Comparison of ENCODE assay signal across 21 mouse cellular contexts in the genomic region with DNA sequence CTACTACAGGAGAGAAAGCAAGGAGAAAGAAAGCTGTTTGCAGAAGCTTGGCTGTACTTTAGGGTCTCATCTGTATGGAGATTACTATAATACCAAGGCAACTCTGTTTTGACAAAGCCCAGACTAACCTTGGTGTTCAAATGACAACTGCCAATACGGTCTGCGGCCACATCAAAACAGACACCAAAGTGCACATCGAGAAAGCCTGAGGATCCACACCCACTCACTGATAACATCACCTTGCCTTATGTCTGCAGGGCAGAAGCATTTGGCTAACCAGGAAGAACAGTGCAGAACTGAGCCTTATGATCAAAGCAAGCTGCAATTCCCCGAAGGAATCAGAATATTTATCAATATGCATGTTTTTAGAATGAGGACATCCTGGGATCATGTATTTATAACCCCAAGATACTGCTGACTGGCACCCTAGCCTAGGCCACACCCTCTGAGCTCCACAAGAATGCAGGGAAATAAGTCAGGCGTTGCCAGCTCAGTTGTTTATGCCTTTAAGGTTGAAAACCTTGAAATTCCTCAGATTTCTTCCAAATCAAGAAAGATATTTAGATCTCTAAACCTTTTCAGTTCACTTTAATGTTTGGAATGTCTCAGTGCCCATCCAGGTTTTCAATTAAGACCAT.
DNase-seq lines count a peak whose midpoint lies in the region; ATAC-seq and TF ChIP-seq lines count a peak whose summit lies in the region.
"Had no signal": no experiment of that assay in that cellular context is flagged by ENCODE, and none has a peak within 500 bp of the region (broad histone marks: within the 10 kb centered on the region; RNA-seq: fewer than 3 reads in every experiment).

No protein-coding gene starts in this region.

- no peaks in the 10 kb centered on the region for H3K9me3 ChIP-seq in midbrain, embryonic 13.5 days
- H3K9me3 ChIP-seq: limb, embryonic 15.5 days; liver, embryonic 15.5 days had no signal

- peak; percentile 76 for ATAC-seq in inflammation-experienced regulatory T-cells, adult 6 months
- no peak for ATAC-seq in midbrain, embryonic 13.5 days
- ATAC-seq: intestine, embryonic 16.5 days had no signal

- no peak for TF ChIP-seq CTCF in thymus, adult 2 months (IDR thresholded peaks at IDR 0.05; ENCODE audit: borderline replicate concordance, control insufficient read depth, extremely low read depth, insufficient read depth, low read length, poor library complexity)

- H3K4me2 ChIP-seq in midbrain, embryonic 13.5 days (replicated peaks) = no peak overlapping the region
- H3K4me2 ChIP-seq: heart, embryonic 11.5 days; hindbrain, embryonic 14.5 days; limb, embryonic 15.5 days; liver, embryonic 15.5 days had no signal

- 17% methylated on average over 5 of the region's 5 CpGs for WGBS in thymus, adult 2 months
- WGBS in midbrain, embryonic 13.5 days = 82% methylated on average over 5 of the region's 5 CpGs

- DNase-seq in thymus, adult 2 months = peak; percentile 6
- DNase-seq in thymus, adult 18-20 months = no peak
- DNase-seq in NIH3T3 (ENCODE audit: low read depth) = peak; percentile 31
- DNase-seq in layer of hippocampus, postnatal 36 days = no peak
- no peak for DNase-seq in cerebellum, postnatal 25 days
- DNase-seq: adrenal gland, adult 8-10 months; cerebellum, postnatal 14 days; embryo, embryonic 11 days; gastrocnemius, adult 2 months; heart, postnatal 36 days; lung, postnatal 14 days; right cerebral cortex, postnatal 4 days had no signal

- H3K27ac ChIP-seq in thymus, adult 2 months (ENCODE audit: control insufficient read depth, insufficient read depth, low read length) = no peak overlapping the region
- H3K27ac ChIP-seq in midbrain, embryonic 13.5 days = no peak overlapping the region
- H3K27ac ChIP-seq: gastrocnemius, adult 2 months; hindbrain, embryonic 14.5 days; limb, embryonic 15.5 days; liver, embryonic 15.5 days; stomach, postnatal 0 days had no signal

- no peak overlapping the region for H3K9ac ChIP-seq in midbrain, embryonic 13.5 days (replicated peaks)
- H3K9ac ChIP-seq: hindbrain, embryonic 14.5 days; limb, embryonic 15.5 days; liver, embryonic 15.5 days had no signal

- no peak for TF ChIP-seq POLR2A in thymus, adult 2 months (IDR thresholded peaks at IDR 0.05; ENCODE audit: control insufficient read depth, extremely low read depth, insufficient read depth, low read length, poor library complexity)

- H3K36me3 ChIP-seq in thymus, adult 2 months (ENCODE audit: control insufficient read depth, insufficient read depth, low read length) = no peaks in the 10 kb centered on the region
- no peaks in the 10 kb centered on the region for H3K36me3 ChIP-seq in midbrain, embryonic 13.5 days
- H3K36me3 ChIP-seq: limb, embryonic 15.5 days; liver, embryonic 15.5 days had no signal

- H3K4me1 ChIP-seq in thymus, adult 2 months (replicated peaks; ENCODE audit: control insufficient read depth, insufficient read depth, low read length) = peaks cover 5% of the 10 kb centered on the region
- H3K4me1 ChIP-seq in midbrain, embryonic 13.5 days (replicated peaks) = no peaks in the 10 kb centered on the region
- H3K4me1 ChIP-seq: limb, embryonic 15.5 days; liver, embryonic 15.5 days had no signal

- no peaks in the 10 kb centered on the region for H3K27me3 ChIP-seq in thymus, adult 2 months (ENCODE audit: control insufficient read depth, insufficient read depth, low read length)
- H3K27me3 ChIP-seq in midbrain, embryonic 13.5 days = no peaks in the 10 kb centered on the region
- H3K27me3 ChIP-seq: CH12.LX; limb, embryonic 15.5 days; liver, embryonic 15.5 days had no signal

- H3K4me3 ChIP-seq in thymus, adult 2 months (ENCODE audit: control insufficient read depth, insufficient read depth, low read length) = no peak overlapping the region
- no peak overlapping the region for H3K4me3 ChIP-seq in midbrain, embryonic 13.5 days (replicated peaks)
- H3K4me3 ChIP-seq: gastrocnemius, adult 2 months; limb, embryonic 15.5 days; liver, embryonic 15.5 days had no signal

Comparison
In these comparisons a context has a peak if more than half of its experiments do, and no peak if none do; other contexts are left out.
1. DNase-seq: peak in thymus, adult 2 months (single experiment) and NIH3T3 (single experiment); none in thymus, adult 18-20 months (0 of 2), layer of hippocampus, postnatal 36 days (0 of 2) and cerebellum, postnatal 25 days (0 of 2).